Mouse (Mus musculus) liver, postnatal 0 days (tissue): Measurements from ENCODE around the gene Tagap1. TPM values are rescaled to one million over a fixed set of nuclear protein-coding genes. Genes with fewer than 3 reads are reported as not detected.

Experiments
- polyA plus RNA-seq: library from polyadenylated mRNA; unstranded; fragments of >200 nt; fragmentation: Nextera tagmentation; extraction: Ambion mirVana; gene quantifications from 2 replicates; pipeline ENCODE4 v1.2.1, GENCODE M21; 2015

Gene Tagap1
- polyA plus RNA-seq, 1 experiment from 2014 or later: 9.6 TPM

Other genes with a start within 250 kb of the Tagap1 start
- gene Ezr, start 178.4 kb downstream of the Tagap1 start, polyA plus RNA-seq: 32.0 and 34.8 TPM in 2 replicates
- gene Rsph3b, start 12.5 kb downstream of the Tagap1 start, polyA plus RNA-seq: 13.2 and 14.5 TPM in 2 replicates
- gene Rnaset2b, start 9.5 kb upstream of the Tagap1 start, polyA plus RNA-seq: 161 and 182 TPM in 2 replicates
- gene Gm49721, start 17.7 kb upstream of the Tagap1 start, polyA plus RNA-seq: 0.06 TPM in 1 of 2 replicates, not detected in the other
- 0.17 and 0.39 TPM in 2 replicates for gene Gm1604a, start 64.4 kb upstream of the Tagap1 start, polyA plus RNA-seq
- 1.2 and 1.5 TPM in 2 replicates for gene Rps6ka2, start 209.0 kb upstream of the Tagap1 start, polyA plus RNA-seq